Mouse (Mus musculus) intestine, embryonic 16.5 days (tissue): ENCODE results near the gene Olfr178. TPM values are rescaled to one million over a fixed set of nuclear protein-coding genes. Genes with fewer than 3 reads are reported as not detected.

ENCODE experiments used
- ATAC-seq: fragments of 200-750 bp; cut with Nextera tagmentation; 2 replicates; pipeline ENCODE4 v1.8.0; 2017; ENCODE audit warnings: moderate TSS enrichment, moderate library complexity
- H3K27ac ChIP-seq: fragments of 300-500 bp; sonication (generic); 2 replicates; pipeline ENCODE4 v1.5.1; 2014; ENCODE audit warnings: mild to moderate bottlenecking, low read length
- H3K27me3 ChIP-seq: fragments of 300-500 bp; sonication (generic); replicated peaks from 2 replicates; pipeline ENCODE4 v1.6.1; 2014; ENCODE audit warnings: low read length, control low read depth, mixed read lengths; ENCODE audit not compliant: control insufficient read depth, insufficient read depth
- H3K36me3 ChIP-seq: fragments of 300-500 bp; sonication (generic); 2 replicates; pipeline ENCODE4 v1.6.1; 2014; ENCODE audit warnings: low read length, control low read depth; ENCODE audit not compliant: control insufficient read depth, insufficient read depth
- H3K4me1 ChIP-seq: fragments of 300-500 bp; sonication (generic); 2 replicates; pipeline ENCODE4 v1.6.1; 2014; ENCODE audit warnings: low read length, control low read depth, mixed read lengths; ENCODE audit not compliant: control insufficient read depth, insufficient read depth
- H3K4me2 ChIP-seq: fragments of 300-500 bp; sonication (generic); 2 replicates; pipeline ENCODE4 v1.6.1; 2014; ENCODE audit warnings: low read depth, low read length, control low read depth
- H3K4me3 ChIP-seq: fragments of 300-500 bp; sonication (generic); 2 replicates; pipeline ENCODE4 v1.5.1; 2014; ENCODE audit warnings: mild to moderate bottlenecking, low read length
- H3K9ac ChIP-seq: fragments of 300-500 bp; sonication (generic); 2 replicates; pipeline ENCODE4 v1.6.1; 2014; ENCODE audit warnings: low read depth, low read length
- H3K9me3 ChIP-seq: fragments of 300-500 bp; sonication (generic); 2 replicates; pipeline ENCODE4 v1.6.1; 2016; ENCODE audit warnings: low read length, control low read depth; ENCODE audit not compliant: control insufficient read depth
- WGBS: fragments of 180-500 bp; shearing (Covaris S2); extraction: QIAGEN DNeasy Blood & Tissue Kit; methylation state at CpG from one replicate; pipeline ENCODE4 v1.1.7; 2014; 5-methylcytosine and 5-hydroxymethylcytosine counted together
- polyA plus RNA-seq: library from polyadenylated mRNA; unstranded; fragments of >200 nt; fragmentation: Nextera tagmentation; extraction: Ambion mirVana; gene quantifications from 2 replicates; pipeline ENCODE4 v1.2.1, GENCODE M21; 2015

Gene Olfr178
- not detected in 2 replicates for polyA plus RNA-seq

DNA sequence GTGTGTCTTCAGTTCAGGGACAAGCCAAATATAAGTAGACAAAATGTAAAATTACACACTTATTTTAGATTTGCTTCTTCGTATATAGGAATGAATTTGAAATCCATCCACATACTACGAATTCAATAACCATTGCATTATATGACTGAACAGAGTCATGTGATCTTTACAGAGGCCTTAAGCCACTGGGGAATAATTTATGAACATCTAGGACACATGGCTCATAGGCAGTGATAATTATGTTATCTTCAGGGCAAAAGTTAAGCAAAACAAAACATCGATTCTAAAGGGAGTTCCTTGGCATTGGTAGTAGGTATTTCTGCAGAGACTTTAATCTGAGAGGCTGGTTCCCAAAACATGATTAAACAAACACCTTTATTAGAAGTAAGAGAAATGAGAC lies at the start of gene Olfr178:
Gene Olfr178 (minus strand): TSS at position 101 of the 400 bp plus-strand sequence.
- Histone ChIP-seq H3K4me3 (no peak within 1 kb of the TSS), H3K27ac (no peak within 1 kb of the TSS), H3K4me2 (no peak within 1 kb of the TSS), H3K9me3 (no peaks in the 10 kb centered on the region), H3K36me3 (no peaks in the 10 kb centered on the region), H3K9ac (no peak within 1 kb of the TSS), H3K4me1 (no peaks in the 10 kb centered on the region), H3K27me3 (no peaks in the 10 kb centered on the region)
- WGBS, result 85% methylated on average over 3 of the region's 3 CpGs
- ATAC-seq, result no peak

GRCm38 (mm10) chr16:58929292-58929691 lies 37.4 kb upstream of the Olfr178 start, which contains the start of gene Olfr180:
Olfr180 (minus strand) TSS chr16:58929392.
- 79% methylated on average over 4 of the region's 4 CpGs for WGBS
- Histone ChIP-seq H3K9ac (no peak within 1 kb of the TSS), H3K4me3 (no peak within 1 kb of the TSS), H3K4me2 (no peak within 1 kb of the TSS), H3K36me3 (no peaks in the 10 kb centered on the region), H3K27ac (no peak within 1 kb of the TSS), H3K9me3 (no peaks in the 10 kb centered on the region), H3K27me3 (no peaks in the 10 kb centered on the region), H3K4me1 (no peaks in the 10 kb centered on the region)
- no peak for ATAC-seq

DNA sequence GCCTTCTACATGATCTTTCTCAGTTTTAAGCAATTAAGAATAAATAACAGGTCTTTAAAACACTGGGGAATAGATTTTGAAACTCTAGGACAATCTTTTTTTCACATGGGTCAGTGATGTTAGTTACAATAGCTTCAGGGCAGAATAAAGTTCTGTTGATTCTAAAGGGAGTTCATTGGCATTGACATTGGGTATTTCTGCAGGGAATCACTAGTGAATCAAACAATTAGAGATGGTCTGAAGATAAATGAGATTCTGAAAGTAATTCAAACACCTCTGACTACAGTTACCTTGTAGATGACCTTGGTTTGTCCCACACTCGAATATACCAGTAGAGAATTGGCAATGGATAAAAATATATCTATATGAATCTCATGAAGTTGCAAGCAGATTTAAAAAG lies 36.8 kb upstream of the Olfr178 start, which contains the start of gene Olfr181:
Gene Olfr181 (minus strand): TSS at position 101 of the 400 bp plus-strand sequence.
- Histone ChIP-seq H3K9me3 (no peaks in the 10 kb centered on the region), H3K27me3 (no peaks in the 10 kb centered on the region), H3K4me2 (no peak within 1 kb of the TSS), H3K27ac (no peak within 1 kb of the TSS), H3K9ac (no peak within 1 kb of the TSS), H3K4me1 (no peaks in the 10 kb centered on the region), H3K36me3 (no peaks in the 10 kb centered on the region), H3K4me3 (no peak within 1 kb of the TSS)
- WGBS, result 62% methylated on average over 1 of the region's 1 CpGs
- no peak for ATAC-seq

- Histone ChIP-seq H3K27me3 (no peaks in the 10 kb centered on the region), H3K4me1 (no peaks in the 10 kb centered on the region), H3K9ac (no peak overlapping the region), H3K9me3 (no peaks in the 10 kb centered on the region), H3K36me3 (no peaks in the 10 kb centered on the region), H3K27ac (no peak overlapping the region), H3K4me2 (no peak overlapping the region), H3K4me3 (no peak overlapping the region)
- 96% methylated on average over 2 of the region's 2 CpGs for WGBS
- ATAC-seq, result no peak
These were observed 7.4 kb downstream of the Olfr178 start for GRCm38 (mm10) chr16:58884416-58884815.

- WGBS, result 56% methylated on average over 1 of the region's 1 CpGs
- Histone ChIP-seq H3K36me3 (no peaks in the 10 kb centered on the region), H3K9ac (no peak within 1 kb of the TSS), H3K4me1 (no peaks in the 10 kb centered on the region), H3K4me3 (no peak within 1 kb of the TSS), H3K27me3 (no peaks in the 10 kb centered on the region), H3K9me3 (no peaks in the 10 kb centered on the region), H3K4me2 (no peak within 1 kb of the TSS), H3K27ac (no peak within 1 kb of the TSS)
- ATAC-seq, result no peak
These were observed 17.2 kb downstream of the Olfr178 start, which contains the start of gene Olfr177 for GRCm38 (mm10) chr16:58874668-58875067. Olfr177 (minus strand) TSS chr16:58874768.

GRCm38 (mm10) chr16:58861479-58861878 lies 30.4 kb downstream of the Olfr178 start:
- H3K4me3 ChIP-seq, result no peak overlapping the region
- no peak for ATAC-seq
- H3K9me3 ChIP-seq, result no peaks in the 10 kb centered on the region
- no peaks in the 10 kb centered on the region for H3K27me3 ChIP-seq
- H3K4me1 ChIP-seq, result no peaks in the 10 kb centered on the region
- 74% methylated on average over 1 of the region's 1 CpGs for WGBS
- no peak overlapping the region for H3K27ac ChIP-seq
- H3K9ac ChIP-seq, result no peak overlapping the region
- H3K36me3 ChIP-seq, result no peaks in the 10 kb centered on the region
- no peak overlapping the region for H3K4me2 ChIP-seq

- Histone ChIP-seq H3K9ac (no peak overlapping the region), H3K4me1 (no peaks in the 10 kb centered on the region), H3K4me3 (no peak overlapping the region), H3K4me2 (no peak overlapping the region), H3K27me3 (no peaks in the 10 kb centered on the region), H3K9me3 (no peaks in the 10 kb centered on the region), H3K27ac (no peak overlapping the region), H3K36me3 (no peaks in the 10 kb centered on the region)
- 94% methylated on average over 2 of the region's 2 CpGs for WGBS
- ATAC-seq, result no peak
These were observed 31.7 kb downstream of the Olfr178 start for GRCm38 (mm10) chr16:58860032-58860737.

Other genes starting within 250 kb of the Olfr178 start
- gene Cpox, start 221.8 kb downstream of the Olfr178 start, polyA plus RNA-seq, result 60.6 and 70.3 TPM in 2 replicates
- 0.11 and 0.24 TPM in 2 replicates for gene Gpr15, start 173.0 kb downstream of the Olfr178 start, polyA plus RNA-seq
- gene Cldnd1, start 164.2 kb downstream of the Olfr178 start, polyA plus RNA-seq, result 93.7 and 97.5 TPM in 2 replicates
- gene Olfr172, start 128.9 kb downstream of the Olfr178 start, polyA plus RNA-seq, result not detected in 2 replicates
- gene Olfr173, start 91.8 kb downstream of the Olfr178 start, polyA plus RNA-seq, result not detected in 2 replicates
- not detected in 2 replicates for gene Olfr175-ps1, start 65.3 kb downstream of the Olfr178 start, polyA plus RNA-seq
- not detected in 2 replicates for gene Olfr177, start 17.3 kb downstream of the Olfr178 start, polyA plus RNA-seq
- gene Olfr181, start 36.7 kb upstream of the Olfr178 start, polyA plus RNA-seq, result not detected in 2 replicates
- not detected in 2 replicates for gene Olfr180, start 37.3 kb upstream of the Olfr178 start, polyA plus RNA-seq
- not detected in 2 replicates for gene Olfr183, start 103.3 kb upstream of the Olfr178 start, polyA plus RNA-seq
- not detected in 2 replicates for gene Olfr186, start 138.2 kb upstream of the Olfr178 start, polyA plus RNA-seq
- gene Olfr187, start 147.7 kb upstream of the Olfr178 start, polyA plus RNA-seq, result not detected in 2 replicates
- gene Olfr190, start 185.9 kb upstream of the Olfr178 start, polyA plus RNA-seq, result not detected in 2 replicates
- not detected in 2 replicates for gene Olfr191, start 197.8 kb upstream of the Olfr178 start, polyA plus RNA-seq
- gene Olfr193, start 219.8 kb upstream of the Olfr178 start, polyA plus RNA-seq, result not detected in 2 replicates
- gene Olfr194, start 229.0 kb upstream of the Olfr178 start, polyA plus RNA-seq, result not detected in 2 replicates